Mouse (Mus musculus) left cerebral cortex, adult 2 months (tissue): ENCODE measurements around the gene Mmrn2. TPM values are rescaled to one million over a fixed set of nuclear protein-coding genes. Genes with fewer than 3 reads are reported as not detected.
"Not testable (repeated sequence)": the region's sequence is repeated elsewhere in the genome, so short reads cannot be mapped to it uniquely, and the experiment has no call there.

Source experiments
- DNase-seq, 2 experiments: peaks; one replicate each; pipeline ENCODE4 v3.0.0; 2021 to 2022; ENCODE audit warnings: low spot score in 2 of 2, mixed read lengths in 1 of 2; ENCODE audit errors: extremely low spot score in 1 of 2
- H3K27ac ChIP-seq: fragments of 200-600 bp; 2 replicates; pipeline ENCODE4 v1.8.1; 2022
- H3K4me3 ChIP-seq: fragments of 200-600 bp; 2 replicates; pipeline ENCODE4 v1.8.1; 2022
- CTCF ChIP-seq: fragments of 200-600 bp; IDR thresholded peaks from 2 replicates; pipeline ENCODE4 v1.8.1; 2022; ENCODE audit warnings: antibody characterized with exemption, mild to moderate bottlenecking, moderate library complexity
- intact Hi-C: fragments of 180-260 bp; cut with DNase I; formaldehyde crosslinking; loops from one replicate; pipeline ENCODE4 v1.15.1; 2025
- total RNA-seq, 2 experiments: library from RNA; stranded (reverse); gene quantifications; 2 replicates each; pipeline ENCODE4 v1.2.3; 2021

Gene Mmrn2
- total RNA-seq, 2 experiments from 2014 or later, result 4.4 to 5.8 TPM

- DNase-seq, result peak; percentile 49 to 58
- Histone ChIP-seq H3K27ac (peak overlapping the region; percentile 34), H3K4me3 (peak overlapping the region; percentile 55)
- TF ChIP-seq CTCF, result peak; percentile 52
- intact Hi-C loops, result loop anchor here (1.0 to 10.0 kb wide), 4 partner anchors 51 to 411 kb away; partner anchors contain the start of genes Glud1 and Shld2
Measured at GRCm38 (mm10) chr14:34363490-34364253, 11.6 kb upstream of the Mmrn2 start.

- DNase-seq, result not testable (repeated sequence)
- Histone ChIP-seq H3K27ac (peak overlapping the region; percentile 34), H3K4me3 (peak overlapping the region; percentile 55)
- intact Hi-C loops, result loop anchor here (5.0 to 10.0 kb wide), 3 partner anchors 52 to 410 kb away; partner anchors contain the start of genes Glud1 and Shld2
Measured at GRCm38 (mm10) chr14:34364254-34365146, 10.8 kb upstream of the Mmrn2 start.

GRCm38 (mm10) chr14:34365147-34365507, 10.1 kb upstream of the Mmrn2 start:
- no peak for TF ChIP-seq CTCF
- DNase-seq, result no peak
- Histone ChIP-seq H3K4me3 (no peak overlapping the region), H3K27ac (no peak overlapping the region)
- intact Hi-C loops, result loop anchor here (5.0 to 10.0 kb wide), 2 partner anchors 182 to 410 kb away; no protein-coding TSS in a partner anchor

- TF ChIP-seq CTCF, result peak; percentile 31; the same call in 1 of the 2 replicates
Measured at GRCm38 (mm10) chr14:34370203-34370602, 5.1 kb upstream of the Mmrn2 start.

GRCm38 (mm10) chr14:34370921-34371320, 4.3 kb upstream of the Mmrn2 start:
- H3K27ac ChIP-seq, result no peak overlapping the region
- no peak overlapping the region for H3K4me3 ChIP-seq
- no peak for DNase-seq
- intact Hi-C loops, result no loop called here
- no peak for TF ChIP-seq CTCF

More at GRCm38 (mm10) chr14:34370203-34370602, 5.1 kb upstream of the Mmrn2 start:
- Histone ChIP-seq H3K4me3 (no peak overlapping the region), H3K27ac (no peak overlapping the region)
- no peak for DNase-seq
- intact Hi-C loops, result no loop called here

- intact Hi-C loops, result loop anchor here (1.0 kb wide), 2 partner anchors 30 to 199 kb away; no protein-coding TSS in a partner anchor
- no peak for TF ChIP-seq CTCF
- H3K27ac ChIP-seq, result no peak overlapping the region
- no peak for DNase-seq
- H3K4me3 ChIP-seq, result no peak overlapping the region
Measured at GRCm38 (mm10) chr14:34371763-34372162, 3.5 kb upstream of the Mmrn2 start.

GRCm38 (mm10) chr14:34372646-34373045, 2.6 kb upstream of the Mmrn2 start:
- intact Hi-C loops, result loop anchor here (1.0 kb wide), 2 partner anchors 29 to 198 kb away; no protein-coding TSS in a partner anchor
- Histone ChIP-seq H3K4me3 (no peak overlapping the region), H3K27ac (no peak overlapping the region)
- DNase-seq, result peak; percentile 47 to 71
- peak; percentile 88 for TF ChIP-seq CTCF

- no peak for TF ChIP-seq CTCF
- no peak for DNase-seq
- no peak overlapping the region for H3K27ac ChIP-seq
- H3K4me3 ChIP-seq, result no peak overlapping the region
- intact Hi-C loops, result no loop called here
Measured at GRCm38 (mm10) chr14:34373581-34373980, 1.7 kb upstream of the Mmrn2 start.

GRCm38 (mm10) chr14:34374577-34374976, 688 bp upstream of the Mmrn2 start, which contains the start of gene Sncg:
Sncg (minus strand) TSS chr14:34374789.
- Histone ChIP-seq H3K4me3 (no peak within 1 kb of the TSS), H3K27ac (no peak within 1 kb of the TSS)
- DNase-seq, result no peak
- intact Hi-C loops, result no loop called here
- no peak for TF ChIP-seq CTCF

- no peak overlapping the region for H3K4me3 ChIP-seq
- intact Hi-C loops, result no loop called here
- no peak for TF ChIP-seq CTCF
- no peak overlapping the region for H3K27ac ChIP-seq
- DNase-seq, result no peak
Measured at GRCm38 (mm10) chr14:34375941-34376340, 676 bp downstream of the Mmrn2 start.

GRCm38 (mm10) chr14:34377121-34377520, 1.9 kb downstream of the Mmrn2 start:
- intact Hi-C loops, result no loop called here
- Histone ChIP-seq H3K4me3 (no peak overlapping the region), H3K27ac (no peak overlapping the region)
- TF ChIP-seq CTCF, result no peak
- no peak for DNase-seq
